Mouse (Mus musculus): ENCODE data around the gene a. TPM values are rescaled to one million over a fixed set of nuclear protein-coding genes. Genes with fewer than 3 reads are reported as not detected.

The a gene
- polyA plus RNA-seq (2014; fragmentation: Illumina TruSeq; extraction: RNeasy Lipid Tissue Mini Kit (QIAGEN cat#74804); ENCODE audit: low read depth, low replicate concordance), result not detected

DNA sequence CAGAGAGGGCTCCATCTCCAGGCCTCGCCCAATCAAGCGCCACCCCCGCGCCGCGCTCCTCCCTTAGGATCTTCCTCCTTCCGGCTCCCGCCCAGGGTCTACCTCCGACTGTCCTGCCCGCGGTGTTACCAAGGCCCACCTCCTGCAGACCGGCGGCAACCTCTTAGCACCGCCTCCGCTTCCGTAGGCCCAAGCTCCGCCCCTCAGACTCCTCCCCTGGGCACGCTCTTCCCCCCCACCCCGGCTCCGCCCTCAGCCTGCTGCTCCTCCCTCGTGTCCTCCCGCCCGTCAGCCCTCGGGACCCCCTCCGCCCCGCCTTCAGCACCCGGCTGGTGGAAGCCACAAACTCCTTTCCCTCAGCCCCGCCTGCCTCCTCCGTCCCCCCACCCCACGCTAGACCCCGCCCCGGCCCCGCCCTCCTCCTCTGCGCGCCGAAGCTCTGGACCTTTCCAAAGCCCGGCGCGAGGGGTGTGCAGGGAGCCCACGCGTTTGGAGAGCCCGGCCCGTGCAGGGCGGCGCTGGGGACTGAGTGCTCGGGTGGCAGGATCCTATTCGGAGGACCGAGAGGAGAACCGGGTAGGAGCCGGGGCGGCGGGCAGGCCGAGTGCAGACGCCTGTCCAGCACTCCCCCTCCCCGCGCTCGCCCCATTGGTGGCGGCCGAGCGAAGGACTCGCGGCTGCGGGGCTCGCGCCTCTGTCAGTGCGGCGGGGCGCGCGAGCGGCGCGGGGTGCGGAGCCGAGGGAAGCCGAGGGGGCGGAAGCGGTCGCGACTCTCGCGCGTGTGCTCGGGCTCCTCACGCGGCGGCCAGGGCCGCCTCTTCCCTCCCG lies at the start of gene a, which contains the start of gene Raly:
TSS of gene a (plus strand) at position 747 of the 828 bp plus-strand sequence.
TSS of gene Raly (plus strand) at position 441 of the 828 bp plus-strand sequence.

GRCm38 (mm10) chr2:154769930-154770329 lies 21.3 kb upstream of the a start, which contains the start of gene Gm14214:
Gm14214 (minus strand) TSS chr2:154770030.

DNA sequence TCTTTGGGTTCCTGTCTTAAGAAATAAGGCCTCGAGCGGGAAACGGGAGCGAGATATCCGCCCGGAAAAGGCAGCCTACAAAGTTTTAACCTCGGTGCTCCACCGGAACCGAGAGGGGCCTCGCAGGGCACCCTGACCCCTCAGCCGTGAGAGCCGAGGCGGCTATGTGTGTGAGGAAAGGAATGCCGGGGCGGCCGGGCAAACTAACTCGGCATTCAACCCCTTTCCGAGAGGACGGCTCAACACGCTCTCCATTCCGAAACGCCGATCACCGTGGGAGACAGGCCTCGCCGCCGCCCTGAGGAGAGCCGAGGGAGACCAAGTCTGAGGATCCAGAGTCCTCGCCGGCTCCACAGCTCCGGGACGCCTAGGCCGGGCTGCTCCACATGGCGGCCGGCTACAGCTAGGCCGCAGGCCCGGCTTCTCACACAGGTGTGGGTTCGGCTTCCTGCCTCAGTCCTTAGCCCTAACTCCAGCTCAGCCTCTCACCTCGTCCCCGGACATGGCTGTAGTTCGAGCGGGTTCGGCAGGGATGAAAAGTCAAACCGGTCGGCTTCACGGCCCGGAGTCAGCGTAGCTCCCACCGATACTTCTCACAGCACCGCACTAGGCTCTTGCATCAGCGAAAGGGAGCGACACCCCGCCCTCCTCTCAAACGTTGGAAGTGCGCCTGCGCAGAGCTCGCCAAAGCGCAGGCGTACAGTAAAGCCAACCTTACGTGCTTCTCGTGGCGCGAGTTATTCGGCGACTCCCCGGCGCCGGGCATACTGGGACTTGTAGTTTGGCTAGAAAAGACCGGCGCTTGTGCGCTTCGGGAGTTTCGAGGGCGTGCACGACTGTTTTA lies 101.2 kb downstream of the a start, which contains the start of gene Eif2s2:
TSS of gene Eif2s2 (minus strand) at position 735 of the 844 bp plus-strand sequence.

GRCm38 (mm10) chr2:155018251-155018755 lies 227.1 kb downstream of the a start, which contains the start of gene Gm14226:
Gm14226 (plus strand) TSS chr2:155018266.

GRCm38 (mm10) chr2:155073978-155074765 lies 283.0 kb downstream of the a start, which contains the start of gene Ahcy:
Ahcy (minus strand) TSS chr2:155074497.

Other genes starting within 250 kb of the a start
- gene 1700003F12Rik, start 244.3 kb upstream of the a start, polyA plus RNA-seq (2014; fragmentation: Illumina TruSeq; extraction: RNeasy Lipid Tissue Mini Kit (QIAGEN cat#74804); ENCODE audit: low read depth, low replicate concordance), result 12.7 TPM
- 0.34 TPM for gene Actl10, start 239.6 kb upstream of the a start, polyA plus RNA-seq (2014; fragmentation: Illumina TruSeq; extraction: RNeasy Lipid Tissue Mini Kit (QIAGEN cat#74804); ENCODE audit: low read depth, low replicate concordance)
- gene Necab3, start 232.5 kb upstream of the a start, polyA plus RNA-seq (2014; fragmentation: Illumina TruSeq; extraction: RNeasy Lipid Tissue Mini Kit (QIAGEN cat#74804); ENCODE audit: low read depth, low replicate concordance), result 4.6 TPM
- 4.0 TPM for gene E2f1, start 221.5 kb upstream of the a start, polyA plus RNA-seq (2014; fragmentation: Illumina TruSeq; extraction: RNeasy Lipid Tissue Mini Kit (QIAGEN cat#74804); ENCODE audit: low read depth, low replicate concordance)
- 35.3 TPM for gene Pxmp4, start 187.7 kb upstream of the a start, polyA plus RNA-seq (2014; fragmentation: Illumina TruSeq; extraction: RNeasy Lipid Tissue Mini Kit (QIAGEN cat#74804); ENCODE audit: low read depth, low replicate concordance)
- gene Zfp341, start 178.1 kb upstream of the a start, polyA plus RNA-seq (2014; fragmentation: Illumina TruSeq; extraction: RNeasy Lipid Tissue Mini Kit (QIAGEN cat#74804); ENCODE audit: low read depth, low replicate concordance), result 2.1 TPM
- gene 4930519P11Rik, start 178.0 kb upstream of the a start, polyA plus RNA-seq (2014; fragmentation: Illumina TruSeq; extraction: RNeasy Lipid Tissue Mini Kit (QIAGEN cat#74804); ENCODE audit: low read depth, low replicate concordance), result not detected
- 154 TPM for gene Chmp4b, start 139.7 kb upstream of the a start, polyA plus RNA-seq (2014; fragmentation: Illumina TruSeq; extraction: RNeasy Lipid Tissue Mini Kit (QIAGEN cat#74804); ENCODE audit: low read depth, low replicate concordance)
- not detected for gene Gm14214, start 21.4 kb upstream of the a start, polyA plus RNA-seq (2014; fragmentation: Illumina TruSeq; extraction: RNeasy Lipid Tissue Mini Kit (QIAGEN cat#74804); ENCODE audit: low read depth, low replicate concordance)
- gene Raly, start 306 bp upstream of the a start, polyA plus RNA-seq (2014; fragmentation: Illumina TruSeq; extraction: RNeasy Lipid Tissue Mini Kit (QIAGEN cat#74804); ENCODE audit: low read depth, low replicate concordance), result 85.3 TPM
- gene Eif2s2, start 101.5 kb downstream of the a start, polyA plus RNA-seq (2014; fragmentation: Illumina TruSeq; extraction: RNeasy Lipid Tissue Mini Kit (QIAGEN cat#74804); ENCODE audit: low read depth, low replicate concordance), result 76.1 TPM
- 1.5 TPM for gene Gm14226, start 226.9 kb downstream of the a start, polyA plus RNA-seq (2014; fragmentation: Illumina TruSeq; extraction: RNeasy Lipid Tissue Mini Kit (QIAGEN cat#74804); ENCODE audit: low read depth, low replicate concordance)